Comparison of ENCODE assay signal across 8 mouse cellular contexts in genomic region chr11:26210582-26211180, GRCm38 (mm10). TPM values are rescaled to one million over a fixed set of nuclear protein-coding genes. Genes with fewer than 3 reads are reported as not detected.
DNase-seq lines count a peak whose midpoint lies in the region; ATAC-seq lines count a peak whose summit lies in the region.

Gene 5730522E02Rik, minus strand, starts transcription at chr11:26210763.

- H3K27me3 ChIP-seq in embryonic facial prominence, embryonic 14.5 days (replicated peaks; ENCODE audit: control insufficient read depth, insufficient read depth, low read length), result no peaks in the 10 kb centered on the region
- H3K27me3 ChIP-seq in intestine, embryonic 14.5 days (replicated peaks; ENCODE audit: control insufficient read depth, insufficient read depth, low read length), result no peaks in the 10 kb centered on the region

- H3K9me3 ChIP-seq in embryonic facial prominence, embryonic 14.5 days (ENCODE audit: control insufficient read depth, low read length), result no peaks in the 10 kb centered on the region
- no peaks in the 10 kb centered on the region for H3K9me3 ChIP-seq in intestine, embryonic 14.5 days (ENCODE audit: control insufficient read depth, low read length)

- no peaks in the 10 kb centered on the region for H3K36me3 ChIP-seq in embryonic facial prominence, embryonic 14.5 days (ENCODE audit: control insufficient read depth, insufficient read depth, low read length)
- H3K36me3 ChIP-seq in intestine, embryonic 14.5 days (ENCODE audit: control insufficient read depth, insufficient read depth, low read length), result no peaks in the 10 kb centered on the region

- H3K9ac ChIP-seq in embryonic facial prominence, embryonic 14.5 days (ENCODE audit: low read depth, low read length), result peak within 1 kb of the TSS; percentile 98
- H3K9ac ChIP-seq in intestine, embryonic 14.5 days (ENCODE audit: low read length), result peak within 1 kb of the TSS; percentile 98

- intact Hi-C loops in gastrocnemius, postnatal 14 days (cut with DNase I; ENCODE audit: low total_unique reads), result no loop called here

- peak within 1 kb of the TSS; percentile 82 for H3K4me3 ChIP-seq in embryonic facial prominence, embryonic 14.5 days (ENCODE audit: low read depth, low read length)
- peak within 1 kb of the TSS; percentile 71 for H3K4me3 ChIP-seq in intestine, embryonic 14.5 days (ENCODE audit: low read depth, low read length)

- H3K4me2 ChIP-seq in embryonic facial prominence, embryonic 14.5 days (ENCODE audit: low read depth, low read length), result peak within 1 kb of the TSS; percentile 75
- peak within 1 kb of the TSS; percentile 83 for H3K4me2 ChIP-seq in intestine, embryonic 14.5 days (ENCODE audit: low read length)

- peak; percentile 31; the same call in 1 of the 2 replicates for ATAC-seq in embryonic facial prominence, embryonic 14.5 days (ENCODE audit: low read depth)
- ATAC-seq in intestine, embryonic 14.5 days (replicated peaks; ENCODE audit: low FRiP score, low TSS enrichment, low read depth), result peak; percentile 65; the same call in 1 of the 2 replicates

- H3K27ac ChIP-seq in embryonic facial prominence, embryonic 14.5 days (replicated peaks; ENCODE audit: low read depth, low read length), result peak within 1 kb of the TSS; percentile 96
- H3K27ac ChIP-seq in intestine, embryonic 14.5 days (ENCODE audit: low read depth), result peak within 1 kb of the TSS; percentile 96

- no peaks in the 10 kb centered on the region for H3K4me1 ChIP-seq in embryonic facial prominence, embryonic 14.5 days (ENCODE audit: control insufficient read depth, insufficient read depth, low read length)
- H3K4me1 ChIP-seq in intestine, embryonic 14.5 days (replicated peaks; ENCODE audit: control insufficient read depth, insufficient read depth, low read length), result no peaks in the 10 kb centered on the region

- DNase-seq in gastrocnemius, postnatal 14 days, result peak; percentile 10
- no peak for DNase-seq in gastrocnemius, postnatal 10 days
- peak; percentile 5 for DNase-seq in B cell, adult 2 months
- DNase-seq in embryonic facial prominence, embryonic 14.5 days (ENCODE audit: low spot score), result no peak
- peak; percentile 88 for DNase-seq in intestine, embryonic 14.5 days (ENCODE audit: low spot score)
- DNase-seq in mesoderm, embryonic 11.5 days (ENCODE audit: low read depth, low spot score), result peak; percentile 32
- DNase-seq in adrenal gland, postnatal 25 days, result no peak
- no peak for DNase-seq in urinary bladder, postnatal 25 days (ENCODE audit: low spot score)

- 4% methylated on average over 10 of the region's 31 CpGs for WGBS in embryonic facial prominence, embryonic 14.5 days
- 2% methylated on average over 24 of the region's 31 CpGs for WGBS in intestine, embryonic 14.5 days

RNA-seq across cellular contexts. Expression of gene 5730522E02Rik, which starts in this region (rescaled TPM):
- total RNA-seq in gastrocnemius, postnatal 14 days (2021), result not detected
- not detected for total RNA-seq in gastrocnemius, postnatal 10 days (2021)
- polyA plus RNA-seq in embryonic facial prominence, embryonic 14.5 days (2014; fragmentation: Nextera tagmentation; extraction: Ambion mirVana), result 2.6 and 2.9 TPM in 2 replicates
- 1.9 and 3.0 TPM in 2 replicates for polyA plus RNA-seq in intestine, embryonic 14.5 days (2014; fragmentation: Nextera tagmentation; extraction: Ambion mirVana)
- 0.46 and 1.0 TPM in 2 replicates for total RNA-seq in adrenal gland, postnatal 25 days (2021)

Comparison
In these comparisons a context has a peak if more than half of its experiments do, and no peak if none do; other contexts are left out.
1. Peak in DNase-seq in gastrocnemius, postnatal 14 days; RNA of the gene not detected or under 1 TPM.
2. DNase-seq: peak in B cell, adult 2 months (2 of 2), intestine, embryonic 14.5 days (single experiment) and mesoderm, embryonic 11.5 days (single experiment); none in gastrocnemius, postnatal 10 days (single experiment), embryonic facial prominence, embryonic 14.5 days (single experiment), adrenal gland, postnatal 25 days (single experiment) and urinary bladder, postnatal 25 days (single experiment).